Comparison of ENCODE assay signal across 20 mouse cellular contexts in the genomic region with DNA sequence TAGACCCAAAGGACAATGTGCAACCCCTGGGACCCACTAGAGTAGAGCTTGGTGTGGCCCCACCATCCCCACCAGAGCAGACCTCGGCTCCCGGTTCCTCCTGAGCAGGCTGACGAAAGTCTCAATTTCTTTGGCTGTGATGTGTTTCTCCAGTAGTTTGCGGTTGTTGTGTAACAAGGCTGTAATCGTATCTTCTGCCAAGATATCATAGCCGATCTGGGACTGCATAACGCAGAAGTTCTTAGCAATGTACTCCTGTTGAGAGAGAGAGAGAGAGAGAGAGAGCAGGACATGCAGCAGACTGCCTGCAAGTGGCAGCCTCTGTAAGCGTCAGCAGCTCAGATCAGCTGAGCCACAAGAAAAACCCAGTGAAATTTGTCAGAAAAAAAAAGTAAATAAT.
DNase-seq lines count a peak whose midpoint lies in the region; ATAC-seq and TF ChIP-seq lines count a peak whose summit lies in the region.
"Had no signal": no experiment of that assay in that cellular context is flagged by ENCODE, and none has a peak within 500 bp of the region (broad histone marks: within the 10 kb centered on the region; RNA-seq: fewer than 3 reads in every experiment).

No protein-coding gene starts in this region.

- 67% methylated on average over 8 of the region's 8 CpGs for WGBS in lung, postnatal 0 days

- no peak overlapping the region for H3K27ac ChIP-seq in lung, postnatal 0 days (ENCODE audit: low read length)
- H3K27ac ChIP-seq: embryonic facial prominence, embryonic 15.5 days; forebrain, embryonic 10.5 days; heart, embryonic 13.5 days; hindbrain, embryonic 15.5 days had no signal

- no peaks in the 10 kb centered on the region for H3K9me3 ChIP-seq in lung, postnatal 0 days (ENCODE audit: low read length)
- H3K9me3 ChIP-seq: embryonic facial prominence, embryonic 15.5 days; forebrain, embryonic 10.5 days; heart, embryonic 13.5 days; hindbrain, embryonic 15.5 days had no signal

- H3K9ac ChIP-seq in lung, postnatal 0 days (replicated peaks; ENCODE audit: low read depth): no peak overlapping the region
- H3K9ac ChIP-seq: embryonic facial prominence, embryonic 15.5 days; heart, embryonic 13.5 days; hindbrain, embryonic 15.5 days had no signal

- peak; percentile 9 for DNase-seq in gastrocnemius, adult 18-20 months (ENCODE audit: low spot score)
- DNase-seq in gastrocnemius, postnatal 10 days: no peak
- peak; percentile 49 for DNase-seq in lung, postnatal 0 days (ENCODE audit: low spot score)
- DNase-seq in lung, postnatal 36 days: no peak
- DNase-seq in kidney, adult 11 months: no peak
- DNase-seq in cerebellum, adult 9-10 months: no peak
- DNase-seq: adrenal gland, postnatal 10 days; cerebellum, adult 2 months; cerebellum, postnatal 14 days; embryo, embryonic 11 days; heart, adult 11 months; heart, postnatal 36 days had no signal

- H3K4me2 ChIP-seq in lung, postnatal 0 days (replicated peaks; ENCODE audit: low read depth, low read length): no peak overlapping the region
- H3K4me2 ChIP-seq: embryonic facial prominence, embryonic 15.5 days; heart, embryonic 13.5 days; hindbrain, embryonic 15.5 days had no signal

- no peak for TF ChIP-seq CTCF in lung, postnatal 0 days (IDR thresholded peaks at IDR 0.05)

- H3K27me3 ChIP-seq in lung, postnatal 0 days (replicated peaks; ENCODE audit: insufficient read depth, low read length): no peaks in the 10 kb centered on the region
- H3K27me3 ChIP-seq: embryonic facial prominence, embryonic 15.5 days; heart, embryonic 13.5 days; hindbrain, embryonic 15.5 days had no signal

- TF ChIP-seq EP300 in lung, postnatal 0 days (IDR thresholded peaks at IDR 0.05): no peak

- peaks cover 3% of the 10 kb centered on the region for H3K36me3 ChIP-seq in lung, postnatal 0 days (ENCODE audit: insufficient read depth, low read length)
- H3K36me3 ChIP-seq: embryonic facial prominence, embryonic 15.5 days; forebrain, embryonic 10.5 days; hindbrain, embryonic 15.5 days had no signal

- H3K4me1 ChIP-seq in lung, postnatal 0 days (ENCODE audit: insufficient read depth, low read depth, low read length): no peaks in the 10 kb centered on the region
- H3K4me1 ChIP-seq: forebrain, embryonic 10.5 days; heart, embryonic 13.5 days; hindbrain, embryonic 15.5 days had no signal

- H3K4me3 ChIP-seq in lung, postnatal 0 days (ENCODE audit: low read depth, low read length): no peak overlapping the region
- H3K4me3 ChIP-seq: embryonic facial prominence, embryonic 15.5 days; erythroblast, embryonic 14.5 days; forebrain, embryonic 10.5 days; heart, embryonic 13.5 days; hindbrain, embryonic 15.5 days had no signal

- 0 out of 2 replicates have a peak, but pooled peaks have one; percentile 16 for ATAC-seq in lung, postnatal 0 days
- peak; percentile 51 for ATAC-seq in megakaryocyte, adult 5-6 weeks (ENCODE audit: poor library complexity, severe bottlenecking)
- ATAC-seq: forebrain, embryonic 14.5 days; intestine, embryonic 16.5 days had no signal

Comparison
In these comparisons a context has a peak if more than half of its experiments do, and no peak if none do; other contexts are left out.
1. DNase-seq: peak in gastrocnemius, adult 18-20 months (single experiment) and lung, postnatal 0 days (single experiment); none in gastrocnemius, postnatal 10 days (single experiment), lung, postnatal 36 days (single experiment), kidney, adult 11 months (single experiment) and cerebellum, adult 9-10 months (single experiment).